Mouse (Mus musculus): ENCODE data around the gene Clmn. TPM values are rescaled to one million over a fixed set of nuclear protein-coding genes. Genes with fewer than 3 reads are reported as not detected.
A peak's percentile ranks its signal among the peaks of the same experiment; 100 is the strongest.

Clmn gene
- polyA plus RNA-seq, 1 experiment from 2014 or later = 4.3 TPM

GRCm38 (mm10) chr12:104871987-104872386, 7.1 kb upstream of the Clmn start:
- WGBS = 79% methylated on average over 6 of the region's 6 CpGs
- H3K27ac ChIP-seq = no peak overlapping the region
- H3K36me3 ChIP-seq = no peaks in the 10 kb centered on the region
- H3K9ac ChIP-seq = no peak overlapping the region
- H3K9me3 ChIP-seq = no peaks in the 10 kb centered on the region
- H3K4me1 ChIP-seq (replicated peaks) = peaks cover 4% of the 10 kb centered on the region; the same call in 1 of the 2 replicates
- H3K4me2 ChIP-seq (replicated peaks) = no peak overlapping the region
- no peak overlapping the region for H3K4me3 ChIP-seq (replicated peaks)
- no peak for ATAC-seq
- H3K27me3 ChIP-seq (replicated peaks) = no peaks in the 10 kb centered on the region

GRCm38 (mm10) chr12:104869737-104870136, 4.9 kb upstream of the Clmn start:
- no peak for ATAC-seq
- no peaks in the 10 kb centered on the region for H3K9me3 ChIP-seq
- H3K36me3 ChIP-seq = no peaks in the 10 kb centered on the region
- H3K9ac ChIP-seq = no peak overlapping the region
- no peak overlapping the region for H3K4me2 ChIP-seq (replicated peaks)
- WGBS = 82% methylated on average over 3 of the region's 3 CpGs
- peaks cover 5% of the 10 kb centered on the region; the same call in 1 of the 2 replicates for H3K4me1 ChIP-seq (replicated peaks)
- no peaks in the 10 kb centered on the region for H3K27me3 ChIP-seq (replicated peaks)
- H3K4me3 ChIP-seq (replicated peaks) = no peak overlapping the region
- H3K27ac ChIP-seq = no peak overlapping the region

DNA sequence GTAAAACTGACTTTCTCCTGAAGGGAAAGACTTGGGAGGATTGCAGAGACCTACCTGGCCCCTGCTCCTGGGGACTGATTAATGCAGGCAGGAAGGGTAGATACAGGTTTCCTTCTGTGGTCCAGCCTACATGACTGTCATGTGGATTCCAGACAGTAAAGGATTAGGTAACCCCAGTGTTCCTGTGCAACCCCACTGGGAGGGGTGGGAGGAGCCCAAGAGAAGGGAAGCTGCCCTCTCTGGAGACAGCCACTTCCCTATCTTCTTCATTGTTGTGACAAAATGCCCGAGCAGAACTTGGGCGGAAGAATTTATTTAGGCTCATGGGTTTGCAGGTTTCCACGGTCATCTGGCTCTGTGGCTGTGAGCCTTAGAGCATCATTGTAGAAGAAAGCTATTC, 3.6 kb upstream of the Clmn start:
- H3K27me3 ChIP-seq (replicated peaks) = no peaks in the 10 kb centered on the region
- H3K9me3 ChIP-seq = no peaks in the 10 kb centered on the region
- H3K4me3 ChIP-seq (replicated peaks) = no peak overlapping the region
- no peak overlapping the region for H3K9ac ChIP-seq
- H3K4me2 ChIP-seq (replicated peaks) = no peak overlapping the region
- WGBS = 80% methylated on average over 3 of the region's 3 CpGs
- H3K27ac ChIP-seq = no peak overlapping the region
- H3K4me1 ChIP-seq (replicated peaks) = peaks cover 12% of the 10 kb centered on the region
- H3K36me3 ChIP-seq = no peaks in the 10 kb centered on the region
- ATAC-seq = no peak

DNA sequence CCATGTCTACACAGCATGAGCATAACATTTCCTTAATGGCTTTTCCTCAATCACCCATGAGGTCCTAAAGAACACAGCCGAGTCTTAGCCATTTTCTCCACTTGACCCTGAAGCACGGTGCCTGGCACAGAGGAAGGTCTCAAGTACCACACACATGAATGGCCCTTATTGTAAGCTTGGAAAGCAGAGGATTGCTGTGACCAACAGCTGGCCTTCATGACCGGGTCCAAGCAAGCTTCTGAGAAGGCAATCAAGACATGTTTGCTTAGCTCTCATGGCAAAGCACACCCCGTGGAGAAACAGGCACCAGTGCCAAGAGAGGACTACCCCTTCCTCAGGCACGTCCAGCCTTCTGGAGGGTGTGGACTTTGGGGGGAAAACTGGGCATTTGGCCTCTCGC, 3.0 kb upstream of the Clmn start:
- WGBS = 74% methylated on average over 6 of the region's 6 CpGs
- no peaks in the 10 kb centered on the region for H3K27me3 ChIP-seq (replicated peaks)
- no peaks in the 10 kb centered on the region for H3K36me3 ChIP-seq
- H3K9me3 ChIP-seq = no peaks in the 10 kb centered on the region
- ATAC-seq = no peak
- no peak overlapping the region for H3K9ac ChIP-seq
- peaks cover 13% of the 10 kb centered on the region for H3K4me1 ChIP-seq (replicated peaks)
- no peak overlapping the region for H3K4me2 ChIP-seq (replicated peaks)
- H3K27ac ChIP-seq = no peak overlapping the region
- no peak overlapping the region for H3K4me3 ChIP-seq (replicated peaks)

DNA sequence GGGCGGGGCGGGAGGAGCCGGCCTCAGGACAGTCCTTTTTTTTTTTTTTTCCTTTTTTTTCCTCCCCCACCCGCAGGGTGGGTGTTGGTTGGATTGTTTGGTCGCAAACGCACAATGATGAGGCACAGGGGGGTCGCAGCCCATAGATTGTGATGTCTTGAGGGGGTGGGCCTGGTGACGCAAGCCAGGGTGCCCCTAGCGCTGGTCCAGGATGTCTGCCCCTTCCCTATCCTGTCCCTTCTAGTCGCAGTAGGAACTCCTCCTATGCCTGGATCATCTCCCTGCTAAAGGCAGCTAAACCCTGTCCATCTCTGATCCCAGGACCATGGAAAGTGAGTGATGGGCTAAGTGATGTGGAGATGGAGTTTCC, 275 bp upstream of the Clmn start:
- ATAC-seq = peak; percentile 55
- Histone ChIP-seq H3K27ac (no peak overlapping the region), H3K9me3 (no peaks in the 10 kb centered on the region), H3K4me3 (replicated peaks) (peak overlapping the region; percentile 67), H3K27me3 (replicated peaks) (no peaks in the 10 kb centered on the region), H3K4me2 (replicated peaks) (peak overlapping the region; percentile 91), H3K9ac (peak overlapping the region; percentile 30; the same call in 1 of the 2 replicates), H3K4me1 (replicated peaks) (peaks cover 16% of the 10 kb centered on the region), H3K36me3 (no peaks in the 10 kb centered on the region)
- whole genome bisulfite sequencing = 0% methylated on average over 7 of the region's 10 CpGs

DNA sequence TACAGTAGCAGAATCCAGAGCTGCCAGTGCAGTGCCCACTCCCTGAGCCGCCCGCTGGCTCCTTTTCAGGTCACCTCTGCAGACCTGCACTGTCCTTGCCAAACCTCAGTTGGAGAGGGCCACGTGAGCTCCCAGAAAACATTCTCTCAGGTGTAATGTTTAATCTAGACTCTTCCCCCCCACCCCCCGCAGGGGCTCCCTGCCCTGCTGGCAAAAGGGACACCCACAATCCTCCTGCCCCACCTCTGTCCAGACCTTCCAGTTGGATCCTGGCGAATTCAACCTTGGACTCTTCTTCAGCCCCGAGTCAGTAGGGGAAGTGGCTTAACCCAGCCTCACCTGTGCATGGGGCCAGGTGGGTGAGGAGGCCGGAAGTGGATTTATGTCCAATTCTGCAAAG, 1.2 kb downstream of the Clmn start:
- no peaks in the 10 kb centered on the region for H3K27me3 ChIP-seq (replicated peaks)
- no peaks in the 10 kb centered on the region for H3K36me3 ChIP-seq
- H3K4me1 ChIP-seq (replicated peaks) = peaks cover 16% of the 10 kb centered on the region
- ATAC-seq = peak; percentile 81
- 50% methylated on average over 7 of the region's 7 CpGs for WGBS
- peak overlapping the region; percentile 67 for H3K4me3 ChIP-seq (replicated peaks)
- H3K4me2 ChIP-seq (replicated peaks) = peak overlapping the region; percentile 91
- H3K9ac ChIP-seq = no peak overlapping the region
- peak overlapping the region; percentile 3; the same call in 1 of the 2 replicates for H3K27ac ChIP-seq
- no peaks in the 10 kb centered on the region for H3K9me3 ChIP-seq

GRCm38 (mm10) chr12:104859140-104859539, 5.7 kb downstream of the Clmn start:
- Histone ChIP-seq H3K27ac (no peak overlapping the region), H3K4me2 (replicated peaks) (no peak overlapping the region), H3K4me1 (replicated peaks) (peaks cover 12% of the 10 kb centered on the region), H3K4me3 (replicated peaks) (no peak overlapping the region), H3K27me3 (replicated peaks) (no peaks in the 10 kb centered on the region), H3K9ac (no peak overlapping the region), H3K9me3 (no peaks in the 10 kb centered on the region), H3K36me3 (no peaks in the 10 kb centered on the region)
- no peak for ATAC-seq
- 82% methylated on average over 7 of the region's 7 CpGs for WGBS

- peaks cover 10% of the 10 kb centered on the region for H3K4me1 ChIP-seq (replicated peaks)
- no peaks in the 10 kb centered on the region for H3K36me3 ChIP-seq
- H3K9ac ChIP-seq = no peak overlapping the region
- no peak overlapping the region for H3K4me3 ChIP-seq (replicated peaks)
- ATAC-seq = no peak
- WGBS = 74% methylated on average over 5 of the region's 5 CpGs
- no peak overlapping the region for H3K27ac ChIP-seq
- H3K9me3 ChIP-seq = no peaks in the 10 kb centered on the region
- no peak overlapping the region for H3K4me2 ChIP-seq (replicated peaks)
- no peaks in the 10 kb centered on the region for H3K27me3 ChIP-seq (replicated peaks)
These were observed 6.1 kb downstream of the Clmn start for GRCm38 (mm10) chr12:104858732-104859131.

DNA sequence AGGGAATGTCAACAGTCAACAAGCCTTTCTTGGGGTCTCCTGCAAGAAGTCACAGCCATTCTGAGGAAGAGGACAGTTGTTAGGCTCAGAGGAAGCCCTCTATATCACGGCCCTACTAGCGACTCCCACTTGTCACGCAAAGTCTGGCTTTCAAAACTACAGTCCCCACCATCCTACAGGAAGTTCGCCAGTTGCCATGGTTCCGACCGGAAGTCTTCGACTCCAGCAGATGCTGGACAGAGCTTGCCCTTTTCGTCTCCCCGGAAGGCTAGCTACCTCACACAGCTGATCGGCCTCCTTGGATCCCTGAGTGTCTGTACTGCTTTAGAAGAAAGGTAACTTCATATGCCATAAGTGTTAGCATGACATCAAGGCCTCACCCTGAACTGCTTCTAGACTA, 7.3 kb downstream of the Clmn start:
- 72% methylated on average over 10 of the region's 10 CpGs for WGBS
- H3K4me3 ChIP-seq (replicated peaks) = no peak overlapping the region
- H3K36me3 ChIP-seq = no peaks in the 10 kb centered on the region
- peaks cover 8% of the 10 kb centered on the region; the same call in 1 of the 2 replicates for H3K4me1 ChIP-seq (replicated peaks)
- H3K27me3 ChIP-seq (replicated peaks) = no peaks in the 10 kb centered on the region
- no peak overlapping the region for H3K4me2 ChIP-seq (replicated peaks)
- ATAC-seq = no peak
- no peak overlapping the region for H3K27ac ChIP-seq
- no peaks in the 10 kb centered on the region for H3K9me3 ChIP-seq
- H3K9ac ChIP-seq = no peak overlapping the region

DNA sequence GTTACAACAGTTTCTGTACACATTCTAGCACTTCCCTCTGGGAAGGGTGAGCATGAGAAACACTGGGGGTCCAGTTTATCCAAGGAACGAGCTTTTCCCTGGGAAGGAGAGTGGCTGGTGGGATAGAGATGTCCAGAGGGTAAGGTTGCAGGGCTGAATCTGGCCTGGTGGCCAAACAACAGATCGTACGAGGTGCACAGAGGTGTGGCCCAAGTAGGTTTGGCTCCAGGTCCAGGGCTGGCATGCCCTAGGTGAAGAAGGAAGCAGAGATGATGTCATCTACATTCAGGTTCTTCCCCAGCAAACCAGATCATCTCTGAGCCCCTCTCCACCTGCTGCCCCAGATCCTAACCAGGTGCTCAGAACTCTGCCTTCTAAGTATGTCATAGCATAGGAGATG, 8.3 kb downstream of the Clmn start:
- Histone ChIP-seq H3K27me3 (replicated peaks) (no peaks in the 10 kb centered on the region), H3K9ac (no peak overlapping the region), H3K9me3 (no peaks in the 10 kb centered on the region), H3K4me1 (replicated peaks) (peaks cover 12% of the 10 kb centered on the region), H3K4me2 (replicated peaks) (no peak overlapping the region), H3K27ac (no peak overlapping the region), H3K4me3 (replicated peaks) (no peak overlapping the region), H3K36me3 (no peaks in the 10 kb centered on the region)
- WGBS = 46% methylated on average over 3 of the region's 3 CpGs
- no peak for ATAC-seq

GRCm38 (mm10) chr12:104855548-104855947, 9.3 kb downstream of the Clmn start:
- Histone ChIP-seq H3K27me3 (replicated peaks) (no peaks in the 10 kb centered on the region), H3K9me3 (no peaks in the 10 kb centered on the region), H3K4me3 (replicated peaks) (no peak overlapping the region), H3K4me2 (replicated peaks) (no peak overlapping the region), H3K27ac (no peak overlapping the region), H3K4me1 (replicated peaks) (peaks cover 13% of the 10 kb centered on the region), H3K9ac (no peak overlapping the region), H3K36me3 (no peaks in the 10 kb centered on the region)
- 35% methylated on average over 7 of the region's 7 CpGs for WGBS
- ATAC-seq = peak; percentile 39; the same call in 1 of the 2 replicates

- H3K9me3 ChIP-seq = no peaks in the 10 kb centered on the region
- ATAC-seq = no peak
- no peaks in the 10 kb centered on the region for H3K36me3 ChIP-seq
- no peak overlapping the region for H3K9ac ChIP-seq
- H3K4me1 ChIP-seq (replicated peaks) = peaks cover 13% of the 10 kb centered on the region
- H3K4me3 ChIP-seq (replicated peaks) = no peak overlapping the region
- no peak overlapping the region for H3K4me2 ChIP-seq (replicated peaks)
- no peak overlapping the region for H3K27ac ChIP-seq
- 81% methylated on average over 2 of the region's 2 CpGs for WGBS
- no peaks in the 10 kb centered on the region for H3K27me3 ChIP-seq (replicated peaks)
These were observed 10.1 kb downstream of the Clmn start for GRCm38 (mm10) chr12:104854826-104855225.

- Histone ChIP-seq H3K4me1 (replicated peaks) (peaks cover 13% of the 10 kb centered on the region), H3K27me3 (replicated peaks) (no peaks in the 10 kb centered on the region), H3K36me3 (no peaks in the 10 kb centered on the region), H3K9me3 (no peaks in the 10 kb centered on the region), H3K4me3 (replicated peaks) (no peak overlapping the region), H3K4me2 (replicated peaks) (no peak overlapping the region), H3K27ac (no peak overlapping the region), H3K9ac (no peak overlapping the region)
- WGBS = 65% methylated on average over 7 of the region's 7 CpGs
- no peak for ATAC-seq
These were observed 11.5 kb downstream of the Clmn start for GRCm38 (mm10) chr12:104853374-104853773.

Data from intestine, embryonic 15.5 days (tissue).